In the genomic region with DNA sequence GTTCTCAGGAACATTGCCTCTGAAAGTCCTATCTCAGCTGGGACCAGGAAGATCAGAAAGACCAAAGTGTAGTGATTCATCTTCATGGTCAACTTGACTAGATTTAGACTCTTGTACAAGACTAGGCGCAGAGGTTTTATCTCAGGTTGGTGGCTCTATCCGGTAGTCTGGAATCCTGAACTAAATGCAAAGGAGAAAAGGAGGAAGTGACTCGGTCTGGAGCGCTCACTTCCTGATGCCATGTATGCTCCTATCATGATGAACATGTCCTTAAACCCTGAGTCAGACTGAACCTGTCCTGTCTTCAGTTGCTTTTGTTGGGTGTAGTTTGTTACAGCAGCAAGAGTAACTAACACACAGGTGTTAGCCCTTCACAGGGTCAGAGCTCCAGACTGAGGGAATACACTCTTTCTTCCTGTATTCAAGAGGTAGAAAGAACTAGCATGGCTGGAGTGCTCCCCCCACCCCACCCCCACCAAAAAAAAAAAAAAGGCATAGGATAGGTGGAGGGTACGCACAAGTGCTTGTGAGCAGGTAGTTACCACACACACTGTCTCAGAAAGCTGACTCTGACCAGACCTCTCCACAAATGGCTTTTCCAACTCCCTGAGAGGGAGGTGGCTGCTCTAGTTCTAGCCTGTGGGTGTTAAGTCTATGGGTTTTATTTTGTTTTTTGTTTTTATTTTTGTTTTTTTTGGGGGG, we compare ENCODE assay signal across 26 mouse cellular contexts. TPM values are rescaled to one million over a fixed set of nuclear protein-coding genes. Genes with fewer than 3 reads are reported as not detected.
DNase-seq lines count a peak whose midpoint lies in the region; ATAC-seq and TF ChIP-seq lines count a peak whose summit lies in the region.
"Had no signal": no experiment of that assay in that cellular context is flagged by ENCODE, and none has a peak within 500 bp of the region (broad histone marks: within the 10 kb centered on the region; RNA-seq: fewer than 3 reads in every experiment).

No protein-coding gene starts in this region.

- peak; percentile 1 for ATAC-seq in Patski
- ATAC-seq in granulocyte monocyte progenitor cell, adult 5-6 weeks (replicated peaks; ENCODE audit: poor library complexity, severe bottlenecking) = peak; percentile 34
- peak; percentile 21 for ATAC-seq in megakaryocyte progenitor cell, adult 5-6 weeks (replicated peaks; ENCODE audit: poor library complexity)
- ATAC-seq in forebrain, embryonic 11.5 days (replicated peaks; ENCODE audit: low FRiP score) = no peak
- ATAC-seq: forebrain, embryonic 14.5 days; forebrain, postnatal 0 days; intestine, embryonic 15.5 days had no signal

- no peak overlapping the region for H3K4me2 ChIP-seq in forebrain, embryonic 11.5 days (ENCODE audit: low read depth, low read length, severe bottlenecking)
- H3K4me2 ChIP-seq: heart, embryonic 11.5 days; hindbrain, embryonic 12.5 days; hindbrain, embryonic 15.5 days; intestine, embryonic 15.5 days had no signal

- POLR2A ChIA-PET in Patski (lab: Charles Lee) = no interaction called here

- DNase-seq in 416B (ENCODE audit: low read depth) (peak; percentile 51), Patski (ENCODE audit: low read depth, low spot score) (no peak)
- no peak for DNase-seq in urinary bladder, adult 2 months (ENCODE audit: low spot score)
- no peak for DNase-seq in forebrain, embryonic 11.5 days (ENCODE audit: low spot score)
- no peak for DNase-seq in layer of hippocampus, adult 11-12 months (ENCODE audit: low spot score)
- no peak for DNase-seq in gastrocnemius, postnatal 10 days
- DNase-seq: adrenal gland, postnatal 36 days; B cell, adult 2 months; cerebellum, adult 11 months; cerebellum, adult 2 months; cerebellum, adult 9-11 months; cerebellum, postnatal 25 days; embryo, embryonic 11 days; forebrain, postnatal 0 days; gastrocnemius, postnatal 36 days; heart, adult 11 months had no signal

- no peaks in the 10 kb centered on the region for H3K36me3 ChIP-seq in forebrain, embryonic 11.5 days (ENCODE audit: control insufficient read depth, insufficient read depth, low read length)
- H3K36me3 ChIP-seq: forebrain, embryonic 10.5 days; G1E; hindbrain, embryonic 12.5 days; hindbrain, embryonic 15.5 days; intestine, embryonic 15.5 days had no signal

- H3K4me1 ChIP-seq in forebrain, embryonic 11.5 days (replicated peaks; ENCODE audit: control insufficient read depth, insufficient read depth, low read length) = peaks cover 2% of the 10 kb centered on the region; the same call in 1 of the 2 replicates
- H3K4me1 ChIP-seq: hindbrain, embryonic 15.5 days had no signal

- H3K4me3 ChIP-seq in forebrain, embryonic 11.5 days (ENCODE audit: low read depth, low read length) = no peak overlapping the region
- H3K4me3 ChIP-seq: forebrain, embryonic 10.5 days; hindbrain, embryonic 12.5 days; hindbrain, embryonic 15.5 days; intestine, embryonic 15.5 days had no signal

- 95% methylated on average over 5 of the region's 5 CpGs for WGBS in forebrain, embryonic 11.5 days

- CTCF ChIA-PET in Patski (lab: Charles Lee) = interaction anchor here (0.8 to 1.4 kb wide), 5 partner anchors 12 to 138 kb away, joined by 3 read pairs; partner anchors contain the start of gene Ptger3

- no peak overlapping the region for H3K9ac ChIP-seq in forebrain, embryonic 11.5 days (ENCODE audit: low read length)
- H3K9ac ChIP-seq: forebrain, postnatal 0 days; hindbrain, embryonic 12.5 days; hindbrain, embryonic 15.5 days; intestine, embryonic 15.5 days had no signal

- no peaks in the 10 kb centered on the region for H3K9me3 ChIP-seq in forebrain, embryonic 11.5 days (ENCODE audit: control insufficient read depth, low read length)
- H3K9me3 ChIP-seq: forebrain, embryonic 10.5 days; G1E; hindbrain, embryonic 12.5 days; hindbrain, embryonic 15.5 days; intestine, embryonic 15.5 days had no signal

- no peak overlapping the region for H3K27ac ChIP-seq in forebrain, embryonic 11.5 days (ENCODE audit: low read depth, low read length)
- H3K27ac ChIP-seq: forebrain, embryonic 10.5 days; hindbrain, embryonic 12.5 days; hindbrain, embryonic 15.5 days; intestine, embryonic 15.5 days had no signal

- no peak for TF ChIP-seq CTCF in Patski (IDR thresholded peaks at IDR 0.05)

- H3K27me3 ChIP-seq in Patski = no peaks in the 10 kb centered on the region
- no peaks in the 10 kb centered on the region for H3K27me3 ChIP-seq in forebrain, embryonic 11.5 days (ENCODE audit: control insufficient read depth, insufficient read depth, low read length)
- H3K27me3 ChIP-seq: CH12.LX; hindbrain, embryonic 15.5 days; intestine, embryonic 15.5 days had no signal

- in situ Hi-C loops in Patski (cut with MboI; ENCODE audit: low pct_unique_long_range_greater_than_20kb) = loop anchor here (5.0 kb wide), 1 partner anchor 139 kb away; no protein-coding TSS in a partner anchor

RNA-seq across cellular contexts. Expression of gene Ptger3, which starts 11.9 kb away (rescaled TPM):
- 93.7 TPM for polyA plus RNA-seq in Patski (2021)
- total RNA-seq in granulocyte monocyte progenitor cell, adult 5-6 weeks (2014; fragmentation: Nextera tagmentation) = 3.2 and 3.4 TPM in 2 replicates
- 3.7 and 6.3 TPM in 2 replicates for total RNA-seq in granulocyte monocyte progenitor cell, adult 5-6 weeks (2017)
- total RNA-seq in megakaryocyte progenitor cell, adult 5-6 weeks (2015) = 4.3 and 7.2 TPM in 2 replicates
- 4.5 and 7.0 TPM in 2 replicates for total RNA-seq in megakaryocyte progenitor cell, adult 5-6 weeks (2017)
- 4.7 and 5.3 TPM in 2 replicates for polyA plus RNA-seq in urinary bladder, adult 2 months (2012; rRNA removed)
- polyA plus RNA-seq in forebrain, embryonic 11.5 days (2014; fragmentation: Nextera tagmentation; extraction: Ambion mirVana) = 1.3 and 1.9 TPM in 2 replicates
- total RNA-seq in gastrocnemius, postnatal 10 days (2021) = 1 to 10 TPM in 1 of 2 experiments, under 1 TPM in 1; 0.97 to 1.2 TPM
- total RNA-seq: CH12.LX had no signal

RNA-seq across cellular contexts. Expression of gene Zranb2, which starts 44.7 kb away (rescaled TPM):
- 132 TPM for polyA plus RNA-seq in Patski (2021)
- total RNA-seq in granulocyte monocyte progenitor cell, adult 5-6 weeks (2014; fragmentation: Nextera tagmentation) = 69.1 and 85.9 TPM in 2 replicates
- total RNA-seq in granulocyte monocyte progenitor cell, adult 5-6 weeks (2017) = 292 and 298 TPM in 2 replicates
- 60.3 and 72.0 TPM in 2 replicates for total RNA-seq in megakaryocyte progenitor cell, adult 5-6 weeks (2015)
- 241 and 337 TPM in 2 replicates for total RNA-seq in megakaryocyte progenitor cell, adult 5-6 weeks (2017)
- polyA plus RNA-seq in urinary bladder, adult 2 months (2012; rRNA removed) = 63.6 and 79.9 TPM in 2 replicates
- polyA plus RNA-seq in forebrain, embryonic 11.5 days (2014; fragmentation: Nextera tagmentation; extraction: Ambion mirVana) = 148 and 174 TPM in 2 replicates
- 10 to 100 TPM; 39.1 to 51.3 TPM for total RNA-seq in gastrocnemius, postnatal 10 days (2021)
